Mouse (Mus musculus): Measurements from ENCODE around the gene Rorb.

Gene Rorb

GRCm38 (mm10) chr19:19005144-19005543 is 105.9 kb downstream of the Rorb start:
- DNase-seq (ENCODE audit: low spot score in 2 of 2) = peak; percentile 30 to 64

DNA sequence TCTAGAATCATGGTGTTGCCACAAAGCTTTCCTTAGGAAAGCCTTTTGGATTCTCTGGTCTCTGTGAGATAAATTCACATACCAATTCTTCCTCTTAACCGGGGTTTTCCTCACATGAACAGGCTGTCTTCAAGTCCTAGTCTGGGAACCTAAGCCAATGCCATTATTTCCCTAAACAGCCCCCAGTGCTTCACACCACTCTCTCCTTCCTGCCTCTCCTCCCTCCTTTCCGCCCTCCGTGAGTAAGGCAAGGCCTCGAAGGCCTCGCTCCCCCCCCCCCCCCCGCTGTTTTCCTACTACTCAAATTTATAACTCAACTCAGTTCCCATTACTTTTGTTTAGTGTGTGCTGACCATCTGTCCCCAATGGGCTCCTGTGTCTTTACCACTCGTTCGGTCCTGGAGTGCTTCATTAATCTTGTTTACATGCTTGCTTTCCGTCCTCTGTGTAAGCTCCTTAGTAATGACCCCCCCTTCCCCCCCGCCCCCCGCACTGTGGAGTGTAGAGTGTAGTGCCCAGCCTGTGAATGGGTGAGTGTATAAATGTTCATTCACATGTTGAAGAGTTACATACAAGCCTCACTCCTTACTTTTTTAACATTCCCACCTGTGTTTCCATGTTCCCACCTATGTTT is 106.9 kb downstream of the Rorb start:
- no peak for DNase-seq (ENCODE audit: low spot score in 2 of 2)

GRCm38 (mm10) chr19:18998966-18999365 is 112.0 kb downstream of the Rorb start:
- DNase-seq (ENCODE audit: low spot score in 2 of 2) = no peak

GRCm38 (mm10) chr19:18997711-18998110 is 113.3 kb downstream of the Rorb start:
- no peak for DNase-seq (ENCODE audit: low spot score in 2 of 2)

GRCm38 (mm10) chr19:18979996-18980395 is 131.0 kb downstream of the Rorb start:
- DNase-seq (ENCODE audit: low spot score in 2 of 2) = no peak

- peak; percentile 29 to 45 for DNase-seq (ENCODE audit: low spot score in 2 of 2)
Observed at GRCm38 (mm10) chr19:18974796-18975660, 136.0 kb downstream of the Rorb start.

DNA sequence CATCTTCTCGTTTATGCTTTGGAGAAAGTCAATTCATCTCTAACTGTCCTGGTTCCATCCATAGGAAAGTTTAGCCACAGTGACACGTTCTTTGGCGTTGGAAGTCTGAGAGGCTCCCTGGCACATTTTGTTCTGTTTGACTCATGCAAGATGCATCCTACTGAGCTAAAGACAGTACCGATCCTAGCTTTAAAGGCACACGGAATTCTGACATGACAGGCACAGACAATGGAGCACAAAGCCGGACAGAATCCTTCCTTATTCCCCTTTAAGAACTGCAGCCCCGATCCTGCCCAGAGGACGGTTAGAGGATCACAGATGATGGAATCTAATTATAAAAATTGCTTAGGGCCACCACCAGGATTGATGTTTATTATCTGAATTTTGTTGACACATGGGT is 141.6 kb downstream of the Rorb start:
- DNase-seq (ENCODE audit: low spot score in 2 of 2) = peak in 1 of 2 experiments; percentile 48

GRCm38 (mm10) chr19:18967307-18967706 is 143.7 kb downstream of the Rorb start:
- DNase-seq (ENCODE audit: low spot score in 2 of 2) = no peak

- no peak for DNase-seq (ENCODE audit: low spot score in 2 of 2)
Observed at GRCm38 (mm10) chr19:18959862-18960261, 151.1 kb downstream of the Rorb start.

DNA sequence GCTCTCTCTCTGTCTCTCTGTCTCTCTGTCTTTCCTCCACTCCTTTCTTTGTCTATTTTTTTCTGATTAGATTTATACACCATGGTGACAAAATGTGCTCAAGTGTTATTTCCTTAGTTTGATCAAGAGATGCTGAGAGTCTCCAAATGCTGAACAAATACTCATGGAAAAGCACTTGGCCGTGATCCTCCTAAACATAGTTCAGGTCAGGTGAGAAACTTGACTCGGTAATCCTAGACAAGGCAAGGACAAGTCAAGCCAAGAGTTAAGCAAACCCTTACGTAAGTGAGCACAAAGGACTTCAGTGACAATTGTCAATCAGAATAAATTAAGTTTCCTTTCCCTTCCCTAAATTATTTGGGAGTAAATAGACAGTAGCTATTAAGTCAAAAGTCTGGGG is 158.2 kb downstream of the Rorb start:
- DNase-seq (ENCODE audit: low spot score in 2 of 2) = no peak

- DNase-seq (ENCODE audit: low spot score in 2 of 2) = no peak
Observed at GRCm38 (mm10) chr19:18947193-18947592, 163.8 kb downstream of the Rorb start.

DNA sequence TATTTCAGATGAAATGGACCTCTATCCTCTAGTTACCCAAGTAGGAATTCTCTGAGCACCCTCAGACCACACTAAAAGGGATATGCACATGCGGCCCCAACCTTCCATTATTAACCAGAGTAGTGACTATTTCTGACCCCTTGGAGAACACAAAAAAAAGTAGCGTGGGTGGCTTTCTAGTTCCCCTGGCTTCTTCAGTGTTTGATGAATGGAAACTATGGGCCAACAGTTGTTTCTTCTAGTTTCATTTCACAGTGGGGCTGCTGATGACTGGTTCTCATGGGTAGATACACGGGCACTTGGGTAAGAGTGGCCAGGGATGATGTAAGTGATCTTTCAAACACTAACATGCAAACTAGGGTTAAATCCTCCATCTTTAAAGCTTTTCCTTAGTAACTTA is 165.7 kb downstream of the Rorb start:
- DNase-seq (ENCODE audit: low spot score in 2 of 2) = no peak

DNA sequence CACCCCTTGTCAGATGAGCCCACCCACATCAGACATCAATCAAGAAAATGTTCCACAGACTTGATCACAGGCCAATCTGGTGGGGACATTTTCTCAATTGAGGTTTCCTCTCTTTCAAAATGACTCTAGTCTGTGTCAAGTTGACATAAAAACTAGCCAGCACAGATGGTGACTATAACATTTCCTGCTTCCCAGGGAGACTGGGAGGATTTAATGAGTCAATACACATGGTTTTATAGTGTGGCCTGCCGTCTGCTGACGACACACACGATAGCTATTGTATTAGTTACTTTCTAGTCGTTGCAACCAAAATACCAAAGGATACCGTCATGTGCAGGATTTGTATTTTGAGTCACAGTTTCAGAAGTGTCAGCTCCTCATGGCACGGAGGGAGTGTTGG is 169.6 kb downstream of the Rorb start:
- no peak for DNase-seq (ENCODE audit: low spot score in 2 of 2)

GRCm38 (mm10) chr19:18911755-18912340 is 199.1 kb downstream of the Rorb start:
- DNase-seq (ENCODE audit: low spot score in 2 of 2) = no peak

DNA sequence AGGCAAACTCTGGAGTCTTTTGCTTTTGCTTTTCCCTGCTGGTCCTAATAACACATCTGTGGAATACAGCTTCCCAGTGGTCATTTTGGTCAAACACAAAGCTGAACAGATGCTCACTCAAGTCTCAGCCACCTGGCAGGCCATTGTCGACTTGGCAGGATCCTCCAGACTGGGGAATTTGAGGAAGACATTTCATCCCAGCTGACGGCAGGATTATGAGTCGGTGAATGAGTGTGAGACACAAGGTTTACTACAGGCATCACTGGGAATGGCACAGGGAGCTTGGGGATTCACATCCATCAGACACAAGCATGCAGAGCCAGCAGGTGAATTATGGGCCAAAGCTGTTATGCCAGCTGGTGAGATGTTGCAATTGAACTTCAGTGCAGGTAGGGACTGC is 201.4 kb downstream of the Rorb start:
- no peak for DNase-seq (ENCODE audit: low spot score in 2 of 2)

GRCm38 (mm10) chr19:18905511-18905910 is 205.5 kb downstream of the Rorb start:
- DNase-seq (ENCODE audit: low spot score in 2 of 2) = no peak

DNA sequence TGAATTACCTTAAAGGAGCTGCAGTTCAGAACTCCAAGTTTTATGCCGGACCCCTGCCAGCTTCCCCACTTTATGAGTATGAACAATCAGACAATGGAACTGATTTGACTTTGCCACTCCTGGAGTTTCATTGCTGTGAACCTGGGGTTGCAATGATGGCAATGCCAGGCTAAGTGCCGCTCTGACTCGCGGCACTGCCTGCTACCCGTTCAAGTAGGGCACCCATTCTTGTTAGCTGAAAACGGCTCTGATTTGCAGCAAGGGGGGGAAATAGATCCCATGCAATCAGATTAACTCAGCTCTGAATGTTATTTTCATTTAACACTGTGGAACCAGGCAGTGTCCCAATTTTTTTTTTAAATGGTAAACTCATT is 208.3 kb downstream of the Rorb start:
- no peak for DNase-seq (ENCODE audit: low spot score in 2 of 2)

DNA sequence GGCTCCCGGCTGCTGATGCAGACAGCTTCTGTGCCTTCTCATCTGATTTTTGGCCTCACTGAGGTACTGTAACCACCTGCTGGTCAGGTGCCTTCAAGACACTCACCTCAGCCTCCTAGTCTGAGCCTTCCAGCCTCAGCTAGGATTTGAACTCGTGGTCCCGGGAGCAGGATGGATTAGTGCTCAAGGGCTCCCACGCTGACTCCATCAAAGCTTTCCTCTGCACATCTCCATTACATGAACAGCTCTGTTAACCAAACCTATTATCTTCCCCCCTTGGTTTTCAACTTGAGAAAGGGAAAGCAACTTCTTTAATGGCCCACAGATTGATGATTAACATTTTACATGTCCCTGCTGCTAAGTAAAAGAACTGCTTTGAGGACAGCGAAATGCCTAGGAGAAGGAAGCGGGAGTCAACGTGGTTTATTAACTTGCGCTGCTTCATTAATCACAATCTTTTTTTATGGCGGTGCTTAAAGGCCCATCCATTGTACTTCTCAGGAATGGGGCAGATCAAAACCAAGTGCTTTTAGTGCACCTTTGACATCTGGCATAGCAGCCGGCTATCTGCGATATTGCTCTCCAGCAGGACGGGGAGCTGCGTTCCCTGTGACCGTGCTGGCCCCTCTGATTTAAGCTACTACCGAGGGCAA is 208.8 kb downstream of the Rorb start:
- DNase-seq (ENCODE audit: low spot score in 2 of 2) = no peak

- no peak for DNase-seq (ENCODE audit: low spot score in 2 of 2)
Observed at GRCm38 (mm10) chr19:18898238-18898637, 212.8 kb downstream of the Rorb start.

GRCm38 (mm10) chr19:18890216-18890615 is 220.8 kb downstream of the Rorb start:
- no peak for DNase-seq (ENCODE audit: low spot score in 2 of 2)

GRCm38 (mm10) chr19:18889632-18890031 is 221.4 kb downstream of the Rorb start:
- DNase-seq (ENCODE audit: low spot score in 2 of 2) = no peak

GRCm38 (mm10) chr19:18889117-18889627 is 221.8 kb downstream of the Rorb start:
- peak; percentile 22 to 49 for DNase-seq (ENCODE audit: low spot score in 2 of 2)
